Mouse (Mus musculus): ENCODE results near the gene Palld.

- TF ChIP-seq CTCF (conservative IDR thresholded peaks at IDR 0.05; ENCODE audit: insufficient read depth, insufficient read length, low read depth, low read length) (peak; percentile 61; the same call in 1 of the 2 replicates), POLR2A (IDR thresholded peaks at IDR 0.05; ENCODE audit: low read depth, low read length) (no peak)
Measured at GRCm38 (mm10) chr8:61499035-61499434, 403.5 kb downstream of the Palld start.

All from kidney, adult 2 months (tissue).